Mouse (Mus musculus): ENCODE results near the gene Usp5. TPM values are rescaled to one million over a fixed set of nuclear protein-coding genes. Genes with fewer than 3 reads are reported as not detected.
"Not testable (repeated sequence)": the region's sequence is repeated elsewhere in the genome, so short reads cannot be mapped to it uniquely, and the experiment has no call there.

The Usp5 gene
- polyA plus RNA-seq, 1 experiment from 2014 or later, result 110 TPM

DNA sequence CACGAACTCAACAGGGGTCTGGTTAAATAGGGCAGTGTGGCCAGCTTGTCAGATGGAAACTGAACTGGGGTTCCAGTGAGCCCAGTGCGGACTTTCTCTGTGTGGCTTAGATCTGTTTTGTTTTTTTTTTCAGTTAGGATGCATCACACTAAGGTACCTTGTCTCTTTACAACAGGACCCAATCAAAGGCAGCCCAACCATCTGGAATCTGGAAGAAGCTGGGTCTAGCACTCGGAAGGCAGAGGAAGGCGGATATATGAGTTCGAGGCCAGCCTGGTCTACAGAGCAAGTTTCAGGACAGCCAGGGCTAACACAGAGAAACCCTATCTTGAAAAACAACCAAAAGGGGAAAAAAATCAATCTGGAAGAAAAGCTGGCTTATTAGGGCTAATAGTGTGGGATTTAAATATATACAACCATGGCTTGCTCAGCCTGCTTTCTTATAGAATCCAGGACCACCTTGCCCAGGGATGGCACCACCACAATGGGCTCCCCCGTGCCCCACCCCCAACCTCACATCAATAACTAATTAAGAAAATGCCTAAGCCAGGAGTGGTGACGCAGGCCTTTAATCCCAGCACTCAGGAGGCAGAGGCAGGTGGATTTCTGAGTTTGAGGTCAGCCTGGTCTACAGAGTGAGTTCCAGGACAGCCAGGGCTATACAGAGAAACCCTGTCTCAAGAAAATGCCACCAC is 22.7 kb downstream of the Usp5 start:
- ATAC-seq (ENCODE audit: low read depth), result no peak
- H3K9me3 ChIP-seq (ENCODE audit: control insufficient read depth, low read length), result no peaks in the 10 kb centered on the region
- H3K4me1 ChIP-seq (ENCODE audit: control insufficient read depth, insufficient read depth, low read length), result peaks cover 22% of the 10 kb centered on the region; the same call in 1 of the 2 replicates
- H3K9ac ChIP-seq (ENCODE audit: low read depth, low read length), result peak overlapping the region; percentile 9; the same call in 1 of the 2 replicates
- WGBS, result 76% methylated on average over 7 of the region's 7 CpGs
- no peak for DNase-seq (ENCODE audit: low spot score)
- H3K27ac ChIP-seq (replicated peaks; ENCODE audit: low read depth, low read length), result peak overlapping the region; percentile 90
- H3K4me3 ChIP-seq (ENCODE audit: low read depth, low read length), result peak overlapping the region; percentile 42
- H3K36me3 ChIP-seq (ENCODE audit: control insufficient read depth, insufficient read depth, low read length), result peaks cover 13% of the 10 kb centered on the region
- no peaks in the 10 kb centered on the region for H3K27me3 ChIP-seq (replicated peaks; ENCODE audit: control insufficient read depth, insufficient read depth, low read length)
- H3K4me2 ChIP-seq (ENCODE audit: low read depth, low read length), result peak overlapping the region; percentile 63

DNA sequence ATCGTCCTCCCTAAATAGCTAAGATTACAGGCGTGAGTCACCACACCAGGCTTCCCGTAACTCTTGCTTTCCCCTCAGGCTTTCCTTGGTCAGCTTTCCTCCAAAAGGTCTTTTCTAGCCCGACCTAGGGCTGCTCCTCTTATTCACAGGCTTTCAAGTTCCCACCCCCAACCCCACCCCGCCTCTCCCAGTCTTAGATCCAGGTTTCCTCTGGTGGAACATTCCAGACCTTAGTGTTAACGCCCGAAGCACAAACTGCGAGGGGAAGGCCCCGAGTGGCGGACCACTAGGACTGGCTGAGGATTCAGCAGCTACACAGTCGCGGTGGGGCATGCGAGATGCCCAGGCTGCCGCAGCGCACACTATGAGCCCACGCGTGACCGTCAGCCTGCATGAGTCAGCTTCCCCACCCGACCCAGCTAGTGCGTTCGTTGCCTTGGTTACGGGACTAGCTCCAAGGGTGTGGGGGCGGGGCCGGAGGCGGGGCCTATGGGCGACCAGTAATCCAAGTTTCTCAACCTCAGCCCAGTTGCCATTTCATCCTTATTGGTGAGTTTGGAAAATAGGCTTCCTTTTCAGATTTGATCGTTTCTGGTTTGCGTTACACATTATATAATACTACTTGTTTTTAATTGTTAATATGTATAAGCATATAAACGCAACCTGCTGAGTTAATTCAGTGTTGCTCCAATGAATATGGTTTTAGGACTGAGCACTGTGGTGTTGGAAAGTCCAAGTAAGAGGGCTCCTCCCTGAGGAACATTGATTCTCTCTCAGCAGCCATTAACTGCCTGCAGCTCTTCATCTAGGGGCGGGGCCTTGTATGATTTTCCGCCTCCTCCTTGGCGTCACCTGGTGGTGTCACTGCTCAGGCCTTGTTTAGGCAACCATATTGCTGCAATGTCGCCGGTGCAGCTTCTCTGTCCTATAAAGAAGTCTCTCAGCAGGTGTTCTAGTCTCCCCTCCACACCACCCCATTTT is 23.7 kb downstream of the Usp5 start:
- Histone ChIP-seq H3K27ac (replicated peaks; ENCODE audit: low read depth, low read length) (peak overlapping the region; percentile 90), H3K36me3 (ENCODE audit: control insufficient read depth, insufficient read depth, low read length) (peaks cover 5% of the 10 kb centered on the region; the same call in 1 of the 2 replicates), H3K27me3 (replicated peaks; ENCODE audit: control insufficient read depth, insufficient read depth, low read length) (no peaks in the 10 kb centered on the region), H3K9me3 (ENCODE audit: control insufficient read depth, low read length) (no peaks in the 10 kb centered on the region), H3K4me3 (ENCODE audit: low read depth, low read length) (peak overlapping the region; percentile 42), H3K4me2 (ENCODE audit: low read depth, low read length) (peak overlapping the region; percentile 63), H3K9ac (ENCODE audit: low read depth, low read length) (peak overlapping the region; percentile 61), H3K4me1 (ENCODE audit: control insufficient read depth, insufficient read depth, low read length) (peaks cover 22% of the 10 kb centered on the region; the same call in 1 of the 2 replicates)
- WGBS, result 1% methylated on average over 34 of the region's 34 CpGs
- DNase-seq (ENCODE audit: low spot score) (peak; percentile 97), ATAC-seq (ENCODE audit: low read depth) (peak; percentile 83)

DNA sequence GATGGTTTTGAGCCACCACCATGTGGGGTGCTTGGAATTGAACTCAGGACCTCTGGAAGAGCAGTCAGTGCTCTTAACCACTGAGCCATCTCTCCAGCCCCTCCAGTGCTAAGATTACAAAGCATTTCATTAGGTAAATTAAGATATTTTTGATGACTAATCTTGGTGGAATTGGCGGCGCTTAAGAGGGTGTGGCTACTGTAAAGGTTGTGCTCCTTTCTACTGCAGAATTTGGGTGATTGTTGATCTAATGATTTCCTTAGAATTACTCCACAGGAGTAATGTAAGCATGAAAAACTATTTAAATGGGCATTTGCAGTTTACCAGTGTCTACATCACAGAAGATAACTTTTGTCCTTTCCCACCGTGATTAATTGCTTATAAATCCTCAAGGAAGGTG is 24.9 kb downstream of the Usp5 start:
- DNase-seq (ENCODE audit: low spot score), result no peak
- no peaks in the 10 kb centered on the region for H3K36me3 ChIP-seq (ENCODE audit: control insufficient read depth, insufficient read depth, low read length)
- H3K9me3 ChIP-seq (ENCODE audit: control insufficient read depth, low read length), result no peaks in the 10 kb centered on the region
- H3K4me2 ChIP-seq (ENCODE audit: low read depth, low read length), result no peak overlapping the region
- peaks cover 14% of the 10 kb centered on the region; the same call in 1 of the 2 replicates for H3K4me1 ChIP-seq (ENCODE audit: control insufficient read depth, insufficient read depth, low read length)
- no peaks in the 10 kb centered on the region for H3K27me3 ChIP-seq (replicated peaks; ENCODE audit: control insufficient read depth, insufficient read depth, low read length)
- 88% methylated on average over 3 of the region's 3 CpGs for WGBS
- no peak for ATAC-seq (ENCODE audit: low read depth)
- no peak overlapping the region for H3K9ac ChIP-seq (ENCODE audit: low read depth, low read length)
- H3K27ac ChIP-seq (replicated peaks; ENCODE audit: low read depth, low read length), result no peak overlapping the region
- no peak overlapping the region for H3K4me3 ChIP-seq (ENCODE audit: low read depth, low read length)

DNA sequence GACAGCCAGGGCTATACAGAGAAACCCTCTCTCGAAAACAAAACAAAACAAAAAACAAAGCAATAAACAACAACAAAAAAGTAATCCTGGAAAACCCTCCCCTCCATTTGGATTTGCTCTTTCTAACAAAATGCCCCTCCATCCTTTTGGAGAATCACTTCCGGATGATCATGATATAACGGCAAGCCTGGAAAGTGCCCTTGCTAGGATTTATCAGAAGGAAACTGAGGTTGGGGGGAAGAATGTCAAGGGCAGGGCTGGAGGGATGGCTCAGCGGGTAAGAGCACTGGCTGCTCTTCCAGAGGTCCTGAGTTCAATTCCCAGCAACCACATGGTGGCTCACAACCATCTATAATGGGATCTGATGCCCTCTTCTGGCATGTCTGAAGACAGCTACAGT is 25.6 kb downstream of the Usp5 start:
- not testable (repeated sequence) for H3K4me3 ChIP-seq (ENCODE audit: low read depth, low read length); H3K4me2 ChIP-seq (ENCODE audit: low read depth, low read length); H3K27me3 ChIP-seq (replicated peaks; ENCODE audit: control insufficient read depth, insufficient read depth, low read length); H3K9ac ChIP-seq (ENCODE audit: low read depth, low read length); H3K9me3 ChIP-seq (ENCODE audit: control insufficient read depth, low read length); H3K27ac ChIP-seq (replicated peaks; ENCODE audit: low read depth, low read length); ATAC-seq (ENCODE audit: low read depth); H3K36me3 ChIP-seq (ENCODE audit: control insufficient read depth, insufficient read depth, low read length); DNase-seq (ENCODE audit: low spot score)
- peaks cover 14% of the 10 kb centered on the region; the same call in 1 of the 2 replicates for H3K4me1 ChIP-seq (ENCODE audit: control insufficient read depth, insufficient read depth, low read length)
- 93% methylated on average over 4 of the region's 4 CpGs for WGBS

DNA sequence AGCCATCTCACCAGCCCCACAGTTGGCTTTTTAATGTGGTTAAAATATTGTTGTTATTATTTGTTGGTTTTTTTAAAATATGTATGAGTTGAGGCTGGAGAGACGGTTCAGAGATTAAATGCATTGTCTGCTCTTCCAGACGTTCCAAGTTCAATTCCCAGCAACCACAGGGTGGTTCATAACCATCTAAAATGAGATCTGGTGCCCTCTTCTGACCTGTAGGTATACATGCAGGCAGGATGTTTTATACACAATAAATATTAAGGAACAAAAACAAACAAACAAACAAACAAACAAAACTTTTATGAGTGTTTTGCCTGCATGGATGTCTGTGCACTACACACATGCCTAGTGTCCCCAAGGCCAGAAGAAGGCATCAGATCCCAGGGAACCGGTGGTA is 26.2 kb downstream of the Usp5 start:
- Histone ChIP-seq H3K4me3 (ENCODE audit: low read depth, low read length) (no peak overlapping the region), H3K9ac (ENCODE audit: low read depth, low read length) (no peak overlapping the region), H3K36me3 (ENCODE audit: control insufficient read depth, insufficient read depth, low read length) (no peaks in the 10 kb centered on the region), H3K27me3 (replicated peaks; ENCODE audit: control insufficient read depth, insufficient read depth, low read length) (no peaks in the 10 kb centered on the region), H3K9me3 (ENCODE audit: control insufficient read depth, low read length) (no peaks in the 10 kb centered on the region), H3K4me2 (ENCODE audit: low read depth, low read length) (no peak overlapping the region), H3K4me1 (ENCODE audit: control insufficient read depth, insufficient read depth, low read length) (peaks cover 10% of the 10 kb centered on the region; the same call in 1 of the 2 replicates), H3K27ac (replicated peaks; ENCODE audit: low read depth, low read length) (no peak overlapping the region)
- 74% methylated on average over 3 of the region's 3 CpGs for WGBS
- no peak for DNase-seq (ENCODE audit: low spot score)
- ATAC-seq (ENCODE audit: low read depth), result no peak

DNA sequence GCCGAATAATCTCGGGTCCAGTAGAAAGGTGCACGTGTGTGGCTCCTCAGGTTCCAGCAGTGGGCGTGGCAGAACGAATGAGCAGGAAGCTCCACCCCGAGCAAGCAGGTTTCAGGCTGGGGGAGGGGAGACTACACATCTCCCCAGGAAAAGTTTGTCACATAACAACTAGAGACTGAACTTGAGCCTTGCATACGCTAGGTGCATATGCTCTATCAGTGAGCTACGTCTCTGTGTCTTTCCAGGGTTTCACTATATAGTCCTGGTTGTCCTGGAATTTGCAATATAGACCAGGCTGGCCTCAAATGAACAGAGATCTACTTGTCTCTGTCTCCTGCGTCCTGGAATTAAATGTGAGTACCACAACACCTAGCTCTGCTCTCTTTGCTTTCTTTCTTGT is 26.9 kb downstream of the Usp5 start:
- WGBS, result 11% methylated on average over 5 of the region's 9 CpGs
- H3K9ac ChIP-seq (ENCODE audit: low read depth, low read length); H3K4me1 ChIP-seq (ENCODE audit: control insufficient read depth, insufficient read depth, low read length); ATAC-seq (ENCODE audit: low read depth); H3K9me3 ChIP-seq (ENCODE audit: control insufficient read depth, low read length); H3K27me3 ChIP-seq (replicated peaks; ENCODE audit: control insufficient read depth, insufficient read depth, low read length); H3K36me3 ChIP-seq (ENCODE audit: control insufficient read depth, insufficient read depth, low read length); DNase-seq (ENCODE audit: low spot score); H3K27ac ChIP-seq (replicated peaks; ENCODE audit: low read depth, low read length): not testable (repeated sequence)
- H3K4me3 ChIP-seq (ENCODE audit: low read depth, low read length), result peak overlapping the region; percentile 22
- peak overlapping the region; percentile 41 for H3K4me2 ChIP-seq (ENCODE audit: low read depth, low read length)

DNA sequence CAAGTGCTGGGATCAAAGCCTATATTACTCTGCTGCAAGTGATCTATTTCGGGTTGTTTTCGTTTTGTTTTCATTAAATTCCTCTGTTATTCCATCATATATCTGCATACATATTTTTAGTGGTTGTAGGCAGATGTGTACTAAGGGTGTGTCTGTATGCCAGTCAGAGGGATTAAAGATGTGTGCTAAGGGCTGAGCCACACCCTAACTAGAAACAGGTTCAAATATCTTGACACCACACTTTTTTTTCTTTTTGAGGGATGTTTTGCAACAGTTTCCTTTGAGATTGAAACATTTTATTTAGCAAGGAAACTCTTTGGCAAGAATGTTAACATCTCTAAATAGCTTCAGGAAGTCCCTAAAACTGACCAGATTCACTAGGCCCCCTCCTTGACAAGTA is 33.1 kb downstream of the Usp5 start:
- WGBS, result 72% methylated on average over 2 of the region's 2 CpGs
- H3K4me2 ChIP-seq (ENCODE audit: low read depth, low read length), result no peak overlapping the region
- H3K27me3 ChIP-seq (replicated peaks; ENCODE audit: control insufficient read depth, insufficient read depth, low read length), result no peaks in the 10 kb centered on the region
- no peak overlapping the region for H3K9ac ChIP-seq (ENCODE audit: low read depth, low read length)
- H3K4me1 ChIP-seq (ENCODE audit: control insufficient read depth, insufficient read depth, low read length), result no peaks in the 10 kb centered on the region
- 0 out of 2 replicates have a peak, but pooled peaks have one; percentile 18 for ATAC-seq (ENCODE audit: low read depth)
- H3K9me3 ChIP-seq (ENCODE audit: control insufficient read depth, low read length), result no peaks in the 10 kb centered on the region
- DNase-seq (ENCODE audit: low spot score), result no peak
- H3K36me3 ChIP-seq (ENCODE audit: control insufficient read depth, insufficient read depth, low read length), result no peaks in the 10 kb centered on the region
- H3K27ac ChIP-seq (replicated peaks; ENCODE audit: low read depth, low read length), result no peak overlapping the region
- no peak overlapping the region for H3K4me3 ChIP-seq (ENCODE audit: low read depth, low read length)

DNA sequence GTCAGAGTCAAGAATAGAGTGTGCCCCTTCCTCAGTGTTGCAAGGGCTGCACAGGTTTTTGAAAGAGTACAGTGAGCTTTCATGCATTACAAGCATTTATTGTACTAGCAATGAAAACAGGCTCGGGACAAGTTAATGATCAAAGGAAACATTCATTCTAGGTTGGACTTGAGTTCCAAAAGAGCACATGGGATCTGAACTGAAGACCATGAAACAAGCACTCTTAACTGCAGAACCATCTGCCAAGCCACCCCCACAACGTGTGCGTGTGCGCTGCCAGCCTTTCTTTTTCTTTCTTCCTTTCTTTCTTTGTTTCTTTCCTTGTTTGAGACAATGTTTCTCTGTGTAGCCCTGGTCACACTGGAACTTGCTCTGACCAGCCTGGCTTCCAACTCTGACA is 33.5 kb downstream of the Usp5 start:
- no peak overlapping the region for H3K4me2 ChIP-seq (ENCODE audit: low read depth, low read length)
- no peaks in the 10 kb centered on the region for H3K27me3 ChIP-seq (replicated peaks; ENCODE audit: control insufficient read depth, insufficient read depth, low read length)
- no peaks in the 10 kb centered on the region for H3K4me1 ChIP-seq (ENCODE audit: control insufficient read depth, insufficient read depth, low read length)
- H3K4me3 ChIP-seq (ENCODE audit: low read depth, low read length), result no peak overlapping the region
- no peaks in the 10 kb centered on the region for H3K9me3 ChIP-seq (ENCODE audit: control insufficient read depth, low read length)
- no peak overlapping the region for H3K9ac ChIP-seq (ENCODE audit: low read depth, low read length)
- 61% methylated on average over 4 of the region's 4 CpGs for WGBS
- H3K36me3 ChIP-seq (ENCODE audit: control insufficient read depth, insufficient read depth, low read length), result no peaks in the 10 kb centered on the region
- DNase-seq (ENCODE audit: low spot score), result no peak
- ATAC-seq (ENCODE audit: low read depth), result no peak
- H3K27ac ChIP-seq (replicated peaks; ENCODE audit: low read depth, low read length), result no peak overlapping the region; the same call in 1 of the 2 replicates
